Mouse (Mus musculus): Measurements from ENCODE around the gene Cpsf3. TPM values are rescaled to one million over a fixed set of nuclear protein-coding genes. Genes with fewer than 3 reads are reported as not detected.

The Cpsf3 gene
- total RNA-seq, 1 experiment from 2014 or later: 91.3 TPM

GRCm38 (mm10) chr12:21288716-21289395, 3.7 kb downstream of the Cpsf3 start:
- no peak for ATAC-seq (replicated peaks; ENCODE audit: low read depth, poor library complexity, severe bottlenecking)

- no peak for ATAC-seq (replicated peaks; ENCODE audit: low read depth, poor library complexity, severe bottlenecking)
Observed at GRCm38 (mm10) chr12:21289651-21290050, 4.5 kb downstream of the Cpsf3 start.

GRCm38 (mm10) chr12:21298856-21299255, 13.7 kb downstream of the Cpsf3 start:
- ATAC-seq (replicated peaks; ENCODE audit: low read depth, poor library complexity, severe bottlenecking): no peak

GRCm38 (mm10) chr12:21301324-21301723, 16.1 kb downstream of the Cpsf3 start:
- ATAC-seq (replicated peaks; ENCODE audit: low read depth, poor library complexity, severe bottlenecking): no peak

- no peak for ATAC-seq (replicated peaks; ENCODE audit: low read depth, poor library complexity, severe bottlenecking)
Observed at GRCm38 (mm10) chr12:21301932-21302331, 16.7 kb downstream of the Cpsf3 start.

GRCm38 (mm10) chr12:21302361-21302783, 17.2 kb downstream of the Cpsf3 start:
- ATAC-seq (replicated peaks; ENCODE audit: low read depth, poor library complexity, severe bottlenecking): peak; percentile 52; the same call in 1 of the 2 replicates

- ATAC-seq (replicated peaks; ENCODE audit: low read depth, poor library complexity, severe bottlenecking): no peak
Observed at GRCm38 (mm10) chr12:21305741-21306140, 20.6 kb downstream of the Cpsf3 start.

GRCm38 (mm10) chr12:21306721-21307120, 21.5 kb downstream of the Cpsf3 start:
- ATAC-seq (replicated peaks; ENCODE audit: low read depth, poor library complexity, severe bottlenecking): no peak

GRCm38 (mm10) chr12:21312201-21312600, 27.0 kb downstream of the Cpsf3 start:
- ATAC-seq (replicated peaks; ENCODE audit: low read depth, poor library complexity, severe bottlenecking): no peak

GRCm38 (mm10) chr12:21315923-21316868, 31.0 kb downstream of the Cpsf3 start, which contains the start of gene Iah1:
Iah1 (plus strand) TSS chr12:21316389.
- peak; percentile 94 for ATAC-seq (replicated peaks; ENCODE audit: low read depth, poor library complexity, severe bottlenecking)

GRCm38 (mm10) chr12:21316869-21317265, 31.7 kb downstream of the Cpsf3 start:
- ATAC-seq (replicated peaks; ENCODE audit: low read depth, poor library complexity, severe bottlenecking): no peak

- ATAC-seq (replicated peaks; ENCODE audit: low read depth, poor library complexity, severe bottlenecking): peak; percentile 64
Observed at GRCm38 (mm10) chr12:21318143-21318895, 33.1 kb downstream of the Cpsf3 start.

GRCm38 (mm10) chr12:21320317-21320716, 35.1 kb downstream of the Cpsf3 start:
- ATAC-seq (replicated peaks; ENCODE audit: low read depth, poor library complexity, severe bottlenecking): no peak

- no peak for ATAC-seq (replicated peaks; ENCODE audit: low read depth, poor library complexity, severe bottlenecking)
Observed at GRCm38 (mm10) chr12:21321170-21321569, 36.0 kb downstream of the Cpsf3 start.

- no peak for ATAC-seq (replicated peaks; ENCODE audit: low read depth, poor library complexity, severe bottlenecking)
Observed at GRCm38 (mm10) chr12:21322296-21322695, 37.1 kb downstream of the Cpsf3 start.

- ATAC-seq (replicated peaks; ENCODE audit: low read depth, poor library complexity, severe bottlenecking): no peak
Observed at GRCm38 (mm10) chr12:21322856-21323255, 37.7 kb downstream of the Cpsf3 start.

GRCm38 (mm10) chr12:21324101-21324500, 38.9 kb downstream of the Cpsf3 start:
- ATAC-seq (replicated peaks; ENCODE audit: low read depth, poor library complexity, severe bottlenecking): no peak

- no peak for ATAC-seq (replicated peaks; ENCODE audit: low read depth, poor library complexity, severe bottlenecking)
Observed at GRCm38 (mm10) chr12:21325266-21325665, 40.1 kb downstream of the Cpsf3 start.

GRCm38 (mm10) chr12:21326325-21326724, 41.1 kb downstream of the Cpsf3 start:
- no peak for ATAC-seq (replicated peaks; ENCODE audit: low read depth, poor library complexity, severe bottlenecking)

- ATAC-seq (replicated peaks; ENCODE audit: low read depth, poor library complexity, severe bottlenecking): no peak
Observed at GRCm38 (mm10) chr12:21329661-21330400, 44.6 kb downstream of the Cpsf3 start.

Measured in common myeloid progenitor, adult 5-6 weeks (primary cell).